In the genomic region with DNA sequence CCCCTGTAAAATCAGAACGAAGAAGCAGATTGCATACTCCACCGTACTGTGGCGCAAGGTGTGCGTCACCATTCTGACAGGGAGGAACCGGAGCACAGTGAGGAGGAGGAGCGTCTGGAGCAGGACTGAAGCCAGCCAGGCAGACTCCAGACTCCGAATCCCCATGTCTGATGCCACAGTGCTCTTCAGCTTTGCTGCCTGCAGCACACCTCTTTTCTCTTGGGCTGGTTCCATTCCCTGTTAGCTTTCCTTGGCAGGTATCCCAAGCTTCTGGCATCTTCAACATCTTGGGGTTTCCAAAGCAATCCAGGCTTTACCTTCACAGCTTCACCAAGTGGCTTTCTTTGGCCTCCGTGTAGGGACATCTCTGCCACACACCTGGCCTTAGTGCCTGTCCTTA, we compare ENCODE assay signal across 15 mouse cellular contexts.
DNase-seq lines count a peak whose midpoint lies in the region.
"Had no signal": no experiment of that assay in that cellular context is flagged by ENCODE, and none has a peak within 500 bp of the region (broad histone marks: within the 10 kb centered on the region; RNA-seq: fewer than 3 reads in every experiment).

No protein-coding gene starts in this region.

- no peaks in the 10 kb centered on the region for H3K27me3 ChIP-seq in hindbrain, embryonic 10.5 days (ENCODE audit: insufficient read depth, poor library complexity, severe bottlenecking)
- H3K27me3 ChIP-seq: midbrain, embryonic 12.5 days; neural tube, embryonic 13.5 days had no signal

- DNase-seq in frontal cortex, adult 2 months (ENCODE audit: extremely low spot score in 1 of 2, low spot score in 1 of 2) = peak; percentile 22 to 67
- no peak for DNase-seq in frontal cortex, postnatal 10 days (ENCODE audit: low spot score in 2 of 2)
- DNase-seq in R1 (ENCODE audit: low read depth, low spot score) = peak; percentile 30
- peak; percentile 70 for DNase-seq in cerebellum, adult 9-11 months
- DNase-seq in left cerebral cortex, postnatal 36 days (ENCODE audit: low spot score in 2 of 2) = peak; percentile 32 to 57
- no peak for DNase-seq in lung, postnatal 10 days
- DNase-seq in heart, adult 8-10 months (ENCODE audit: low spot score) = no peak
- no peak for DNase-seq in hindbrain, embryonic 10.5 days (ENCODE audit: low spot score)
- DNase-seq: adrenal gland, adult 8-10 months; heart, adult 11 months; liver; retina, postnatal 1 day; thymus, postnatal 36 days had no signal

- intact Hi-C loops in left cerebral cortex, postnatal 36 days (cut with DNase I) = loop anchor here (10.0 kb wide), 1 partner anchor 62 kb away; the partner anchor contains the start of gene Bmpr2

- WGBS in hindbrain, embryonic 10.5 days = 93% methylated on average over 8 of the region's 8 CpGs

- no peak overlapping the region for H3K4me3 ChIP-seq in hindbrain, embryonic 10.5 days
- H3K4me3 ChIP-seq: midbrain, embryonic 12.5 days; neural tube, embryonic 13.5 days had no signal

- peaks cover 41% of the 10 kb centered on the region for H3K36me3 ChIP-seq in hindbrain, embryonic 10.5 days

- H3K4me1 ChIP-seq in hindbrain, embryonic 10.5 days (replicated peaks) = no peaks in the 10 kb centered on the region
- H3K4me1 ChIP-seq: midbrain, embryonic 12.5 days; neural tube, embryonic 13.5 days had no signal

- no peaks in the 10 kb centered on the region for H3K9me3 ChIP-seq in hindbrain, embryonic 10.5 days
- H3K9me3 ChIP-seq: midbrain, embryonic 12.5 days; neural tube, embryonic 13.5 days had no signal

- H3K27ac ChIP-seq in hindbrain, embryonic 10.5 days = no peak overlapping the region
- H3K27ac ChIP-seq: midbrain, embryonic 12.5 days; neural tube, embryonic 13.5 days had no signal

Comparison
In these comparisons a context has a peak if more than half of its experiments do, and no peak if none do; other contexts are left out.
1. DNase-seq: peak in frontal cortex, adult 2 months (2 of 2), R1 (single experiment), cerebellum, adult 9-11 months (single experiment) and left cerebral cortex, postnatal 36 days (2 of 2); none in frontal cortex, postnatal 10 days (0 of 2), lung, postnatal 10 days (single experiment), heart, adult 8-10 months (single experiment) and hindbrain, embryonic 10.5 days (single experiment).